Mouse (Mus musculus) forebrain, embryonic 14.5 days (tissue): Measurements from ENCODE around the gene Patj. TPM values are rescaled to one million over a fixed set of nuclear protein-coding genes. Genes with fewer than 3 reads are reported as not detected.
A peak's percentile ranks its signal among the peaks of the same experiment; 100 is the strongest.

Experiments used
- ATAC-seq: fragments of 200-750 bp; cut with Nextera tagmentation; 2 replicates; pipeline ENCODE4 v1.8.0; 2017; ENCODE audit warnings: mild to moderate bottlenecking, moderate library complexity
- DNase-seq: peaks from one replicate; pipeline ENCODE4 v3.0.0-alpha.2; 2015; ENCODE audit warnings: low spot score
- H3K27ac ChIP-seq: fragments of 300-500 bp; sonication (generic); 2 replicates; pipeline ENCODE4 v1.5.1; 2014; ENCODE audit warnings: low read depth, mild to moderate bottlenecking, control low read depth, low read length, moderate library complexity
- H3K27me3 ChIP-seq: fragments of 300-500 bp; sonication (generic); replicated peaks from 2 replicates; pipeline ENCODE4 v1.6.1; 2014; ENCODE audit warnings: low read length, control low read depth, mixed read lengths; ENCODE audit not compliant: control insufficient read depth, insufficient read depth
- H3K36me3 ChIP-seq: fragments of 300-500 bp; sonication (generic); 2 replicates; pipeline ENCODE4 v1.6.1; 2014; ENCODE audit warnings: low read length, control low read depth; ENCODE audit not compliant: control insufficient read depth, insufficient read depth
- H3K4me1 ChIP-seq: fragments of 300-500 bp; sonication (generic); 2 replicates; pipeline ENCODE4 v1.6.1; 2014; ENCODE audit warnings: antibody characterized with exemption, low read length, control low read depth; ENCODE audit not compliant: control insufficient read depth, insufficient read depth
- H3K4me2 ChIP-seq: fragments of 300-500 bp; sonication (generic); 2 replicates; pipeline ENCODE4 v1.6.1; 2014; ENCODE audit warnings: mild to moderate bottlenecking, control low read depth, low read length
- H3K4me3 ChIP-seq: fragments of 300-500 bp; sonication (generic); 2 replicates; pipeline ENCODE4 v1.5.1; 2014; ENCODE audit warnings: low read depth, low read length, control low read depth
- H3K9ac ChIP-seq: fragments of 300-500 bp; sonication (generic); 2 replicates; pipeline ENCODE4 v1.6.1; 2014; ENCODE audit warnings: mild to moderate bottlenecking, low read length, control low read depth, moderate library complexity
- H3K9me3 ChIP-seq: fragments of 300-500 bp; sonication (generic); replicated peaks from 2 replicates; pipeline ENCODE4 v1.6.1; 2016; ENCODE audit warnings: low read length, control low read depth, mixed read lengths; ENCODE audit not compliant: control insufficient read depth
- WGBS: fragments of 180-500 bp; shearing (Covaris S2); extraction: QIAGEN DNeasy Blood & Tissue Kit; methylation state at CpG from one replicate; pipeline ENCODE4 v1.1.7; 2014; 5-methylcytosine and 5-hydroxymethylcytosine counted together
- polyA plus RNA-seq: library from polyadenylated mRNA; unstranded; fragments of >200 nt; fragmentation: Nextera tagmentation; extraction: Ambion mirVana; gene quantifications from 2 replicates; pipeline ENCODE4 v1.2.1, GENCODE M21; 2014

The Patj gene
- polyA plus RNA-seq: 7.1 and 7.5 TPM in 2 replicates

DNA sequence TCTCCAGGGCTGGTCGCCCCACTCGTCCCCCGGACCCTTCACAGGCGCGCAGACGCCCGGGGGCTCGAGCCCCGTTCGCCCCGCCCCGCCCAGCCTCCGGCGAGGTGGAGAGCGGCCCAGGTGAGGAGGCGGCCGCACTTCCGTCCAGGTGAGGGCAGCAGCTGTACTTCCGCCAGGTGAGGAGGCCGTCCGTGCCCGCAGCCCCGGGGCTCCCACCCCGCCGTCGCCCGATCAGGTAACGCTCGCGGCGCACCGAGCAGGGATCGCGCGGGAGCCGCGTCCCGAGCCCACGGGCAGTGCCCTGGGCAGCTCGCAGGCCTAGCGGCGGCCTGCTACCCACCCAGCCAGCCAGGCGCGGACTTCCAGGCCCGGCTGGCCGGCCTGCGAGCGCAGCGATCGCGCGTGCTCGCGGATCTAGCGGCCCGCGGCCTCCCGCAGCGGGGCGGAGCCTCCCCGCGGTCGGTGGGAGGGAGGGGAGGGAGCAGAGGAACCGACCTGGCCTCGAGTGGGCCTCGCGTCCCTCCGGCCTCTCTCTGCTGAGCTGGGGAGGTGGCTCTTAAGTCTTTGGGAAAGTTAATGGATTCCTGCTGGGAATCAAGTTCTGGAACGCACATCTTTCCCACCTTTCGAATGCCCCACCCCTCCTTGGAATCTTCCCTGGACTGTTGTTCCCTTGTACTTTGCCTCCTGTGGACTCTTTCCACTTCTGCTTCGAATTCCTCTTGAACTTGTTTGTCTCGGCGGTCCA is at the start of gene Patj:
Gene Patj (plus strand): TSS at position 96 of the 748 bp plus-strand sequence.
- DNase-seq: peak; percentile 70
- H3K9me3 ChIP-seq: no peaks in the 10 kb centered on the region
- H3K4me3 ChIP-seq: peak within 1 kb of the TSS; percentile 84
- peak within 1 kb of the TSS; percentile 99 for H3K9ac ChIP-seq
- WGBS: 2% methylated on average over 72 of the region's 73 CpGs
- peak within 1 kb of the TSS; percentile 66; the same call in 1 of the 2 replicates for H3K27ac ChIP-seq
- H3K36me3 ChIP-seq: no peaks in the 10 kb centered on the region
- no peaks in the 10 kb centered on the region for H3K27me3 ChIP-seq
- ATAC-seq: peak; percentile 89
- H3K4me1 ChIP-seq: peaks cover 3% of the 10 kb centered on the region; the same call in 1 of the 2 replicates
- peak within 1 kb of the TSS; percentile 86 for H3K4me2 ChIP-seq

DNA sequence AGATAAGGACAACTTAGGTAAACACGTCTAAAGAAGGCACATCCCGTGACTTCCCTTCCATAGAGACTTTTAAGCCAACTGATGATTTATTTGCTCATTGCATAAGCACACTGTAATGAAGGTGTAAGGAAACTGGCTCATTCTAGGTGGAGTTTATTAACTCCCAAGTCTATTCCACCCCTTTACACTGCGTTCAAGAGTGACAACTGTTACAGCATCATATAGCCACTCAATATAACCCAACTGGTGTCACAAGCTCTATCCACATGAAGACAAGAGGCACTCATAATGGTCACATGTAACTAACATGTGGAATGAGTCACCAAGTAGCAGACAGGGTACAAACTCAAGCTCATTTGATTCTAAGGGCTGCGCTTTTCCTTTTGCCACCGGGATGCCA is 47.0 kb upstream of the Patj start:
- Histone ChIP-seq H3K4me3 (no peak overlapping the region), H3K9me3 (no peaks in the 10 kb centered on the region), H3K36me3 (no peaks in the 10 kb centered on the region), H3K27me3 (no peaks in the 10 kb centered on the region), H3K4me1 (no peaks in the 10 kb centered on the region), H3K4me2 (no peak overlapping the region), H3K27ac (no peak overlapping the region), H3K9ac (no peak overlapping the region)
- no peak for ATAC-seq
- WGBS: 93% methylated on average over 5 of the region's 5 CpGs
- no peak for DNase-seq

DNA sequence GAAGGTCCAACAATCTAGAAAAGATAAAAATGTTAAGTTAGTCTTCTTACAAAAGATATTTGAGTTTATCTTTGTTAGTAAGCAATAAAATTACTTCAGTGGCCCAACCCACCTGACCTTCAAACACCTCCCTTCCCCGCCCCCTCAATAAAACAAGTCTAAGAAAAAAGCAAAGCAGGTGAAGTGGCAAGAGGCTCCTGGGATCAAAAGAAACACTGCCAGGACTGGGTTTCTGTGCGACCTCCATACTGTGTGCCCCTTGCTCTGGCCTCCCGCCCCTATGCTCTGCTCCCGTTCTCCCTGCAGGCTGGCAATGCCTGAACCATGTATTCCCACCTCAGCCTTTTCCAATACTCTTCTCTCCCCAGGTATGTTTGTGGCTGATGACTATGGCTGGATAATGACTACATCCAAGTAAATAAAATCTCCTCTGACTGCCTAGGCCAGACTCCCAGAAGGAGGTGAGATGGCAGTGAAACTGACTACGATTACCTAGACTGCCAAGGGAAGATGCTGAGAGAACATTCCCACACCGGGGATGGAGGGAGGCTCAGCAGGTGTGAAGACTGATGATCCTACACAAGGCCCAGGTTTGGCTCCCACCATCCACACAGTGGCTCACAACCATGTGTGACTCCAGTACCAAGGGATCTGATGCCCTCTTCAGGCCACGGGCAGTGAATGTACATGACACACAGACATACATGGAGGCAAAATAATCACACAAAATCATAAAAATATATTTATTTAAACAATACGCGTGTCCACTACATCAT is 37.4 kb upstream of the Patj start:
- Histone ChIP-seq H3K4me3 (no peak overlapping the region), H3K9me3 (no peaks in the 10 kb centered on the region), H3K9ac (no peak overlapping the region), H3K27me3 (no peaks in the 10 kb centered on the region), H3K4me2 (no peak overlapping the region), H3K36me3 (peaks cover 28% of the 10 kb centered on the region), H3K4me1 (no peaks in the 10 kb centered on the region), H3K27ac (no peak overlapping the region)
- ATAC-seq (no peak), DNase-seq (no peak)
- 97% methylated on average over 9 of the region's 9 CpGs for WGBS

DNA sequence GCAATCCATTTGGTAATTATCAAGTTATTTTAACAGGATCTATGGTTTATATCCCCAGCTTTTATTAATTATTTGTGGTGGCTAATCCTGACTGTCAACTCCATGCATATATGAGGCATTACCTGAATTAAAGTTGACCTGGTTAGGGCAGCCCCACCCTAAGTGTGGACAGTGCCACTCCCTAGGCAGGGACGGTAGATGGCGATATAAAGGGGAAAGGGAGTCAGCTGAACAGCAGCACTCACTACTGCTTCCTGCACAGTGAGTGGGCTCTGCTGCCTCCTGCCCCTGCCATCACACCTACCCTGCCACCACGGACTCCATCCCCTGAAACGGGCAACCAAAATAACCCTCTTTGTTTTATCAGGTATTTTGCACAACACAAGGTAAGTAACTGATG is 20.2 kb upstream of the Patj start:
- no peak overlapping the region for H3K27ac ChIP-seq
- no peaks in the 10 kb centered on the region for H3K4me1 ChIP-seq
- peaks cover 13% of the 10 kb centered on the region for H3K36me3 ChIP-seq
- H3K9ac ChIP-seq: no peak overlapping the region
- H3K4me2 ChIP-seq: no peak overlapping the region
- H3K4me3 ChIP-seq: no peak overlapping the region
- ATAC-seq (no peak), DNase-seq (no peak)
- H3K27me3 ChIP-seq: no peaks in the 10 kb centered on the region
- WGBS: 56% methylated on average over 4 of the region's 4 CpGs
- H3K9me3 ChIP-seq: no peaks in the 10 kb centered on the region

DNA sequence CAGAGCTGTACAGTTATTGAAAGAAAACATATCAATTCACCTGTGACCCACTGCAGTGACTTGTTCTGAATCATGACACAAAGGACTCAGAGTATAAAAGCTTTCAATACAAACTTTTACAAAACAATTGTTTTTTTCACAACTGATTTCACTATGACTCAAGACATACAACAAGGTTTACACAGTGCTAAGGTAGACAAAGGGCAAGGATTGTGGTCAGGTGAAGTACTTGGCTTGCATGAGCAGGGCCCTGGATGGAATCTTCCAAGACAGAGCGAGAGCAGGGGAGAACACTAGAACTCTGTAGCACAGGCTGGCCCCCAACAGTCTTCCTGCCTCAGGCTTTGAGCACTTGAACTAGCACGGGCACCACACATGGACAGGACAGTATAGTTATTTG is 18.6 kb upstream of the Patj start:
- Histone ChIP-seq H3K4me2 (no peak overlapping the region), H3K27ac (no peak overlapping the region), H3K4me3 (no peak overlapping the region), H3K9me3 (no peaks in the 10 kb centered on the region), H3K36me3 (0 out of 2 replicates have a peak, but pooled peaks cover 7% of the 10 kb centered on the region), H3K4me1 (peaks cover 3% of the 10 kb centered on the region; the same call in 1 of the 2 replicates), H3K27me3 (no peaks in the 10 kb centered on the region), H3K9ac (no peak overlapping the region)
- no peak for ATAC-seq
- DNase-seq: no peak
- 93% methylated on average over 2 of the region's 2 CpGs for WGBS

DNA sequence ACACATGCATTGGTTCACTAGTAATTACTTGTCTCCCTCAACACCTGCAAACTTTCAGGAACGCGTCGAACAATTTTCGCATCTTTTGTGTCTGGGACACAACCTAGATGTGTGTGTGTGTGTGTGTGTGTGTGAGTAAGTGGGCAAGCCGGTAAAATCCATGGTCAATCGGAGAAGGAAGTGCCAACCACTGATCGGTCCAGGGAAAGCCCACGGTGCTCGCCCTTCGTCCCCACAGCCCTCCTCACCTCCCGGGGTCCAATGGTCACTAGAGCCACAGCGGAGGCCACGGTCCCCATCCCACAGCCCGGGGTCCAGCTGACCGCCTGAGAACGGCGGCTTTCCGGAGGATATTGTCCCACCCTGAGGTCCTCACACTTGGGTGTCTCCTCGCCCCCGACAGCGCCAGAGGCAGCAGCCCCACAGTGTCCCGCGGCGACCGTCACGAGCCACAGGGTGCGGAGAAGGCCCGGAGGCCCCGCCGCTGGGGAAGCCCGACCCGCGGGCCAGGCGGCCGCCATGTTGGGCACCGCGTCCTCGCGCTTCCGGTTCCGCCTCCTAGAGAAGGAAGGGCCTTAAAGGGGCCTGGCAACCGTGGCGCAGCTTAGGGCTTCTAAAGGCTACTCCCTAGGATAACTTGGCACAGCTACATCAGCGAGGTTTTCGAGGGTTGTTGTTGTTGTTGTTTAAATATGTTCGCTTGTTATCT is 12.7 kb upstream of the Patj start, which contains the start of gene Tm2d1:
Gene Tm2d1 (minus strand): TSS at position 591 of the 709 bp plus-strand sequence.
- ATAC-seq: peak; percentile 99
- Histone ChIP-seq H3K27me3 (no peaks in the 10 kb centered on the region), H3K4me2 (peak within 1 kb of the TSS; percentile 56), H3K27ac (peak within 1 kb of the TSS; percentile 63; the same call in 1 of the 2 replicates), H3K4me1 (peaks cover 6% of the 10 kb centered on the region; the same call in 1 of the 2 replicates), H3K36me3 (0 out of 2 replicates have a peak, but pooled peaks cover 4% of the 10 kb centered on the region), H3K4me3 (peak within 1 kb of the TSS; percentile 90), H3K9me3 (no peaks in the 10 kb centered on the region), H3K9ac (peak within 1 kb of the TSS; percentile 97)
- under 1% methylated on average over 43 of the region's 46 CpGs for WGBS
- peak; percentile 93 for DNase-seq

DNA sequence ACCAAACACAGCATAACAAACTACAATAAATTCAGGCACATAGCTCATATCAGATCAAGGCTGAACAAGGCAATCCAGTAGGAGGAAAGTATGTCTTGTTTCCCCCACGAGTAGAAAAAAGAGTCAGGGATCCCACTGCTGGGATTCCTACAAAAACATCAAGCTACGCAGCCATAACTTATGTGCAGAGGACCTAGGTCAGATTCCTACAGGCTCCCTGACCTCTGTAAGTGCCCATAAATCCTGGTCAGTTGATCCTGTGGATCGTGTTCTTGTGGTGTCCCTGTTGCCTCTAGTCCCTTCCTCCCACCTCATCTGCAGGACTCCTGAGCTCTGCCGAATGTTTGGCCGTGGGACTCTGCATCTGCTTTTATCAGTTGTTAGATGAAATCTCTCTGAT is 10.5 kb upstream of the Patj start:
- no peaks in the 10 kb centered on the region for H3K36me3 ChIP-seq
- 79% methylated on average over 5 of the region's 5 CpGs for WGBS
- H3K4me3 ChIP-seq: no peak overlapping the region
- H3K27me3 ChIP-seq: no peaks in the 10 kb centered on the region
- H3K4me2 ChIP-seq: no peak overlapping the region
- H3K9me3 ChIP-seq: no peaks in the 10 kb centered on the region
- no peak overlapping the region for H3K9ac ChIP-seq
- H3K27ac ChIP-seq: no peak overlapping the region
- peaks cover 6% of the 10 kb centered on the region; the same call in 1 of the 2 replicates for H3K4me1 ChIP-seq
- DNase-seq: no peak
- ATAC-seq: no peak

DNA sequence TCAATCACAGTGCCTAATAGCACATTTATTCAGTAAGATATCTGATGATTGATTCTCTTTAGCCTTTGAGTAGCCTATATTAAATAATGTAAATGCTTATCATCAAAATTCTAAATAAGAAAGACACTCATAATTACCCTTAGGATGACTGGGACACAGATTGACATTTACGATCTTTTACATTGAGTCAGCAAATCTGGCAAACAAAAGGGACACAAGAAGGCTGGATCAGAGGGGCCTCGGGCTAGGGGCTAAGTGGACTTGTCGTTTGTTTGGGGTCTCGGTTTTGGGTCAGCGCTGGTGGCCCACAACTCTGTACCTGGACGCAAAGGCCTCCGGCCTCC is 267 bp upstream of the Patj start:
- peak overlapping the region; percentile 84 for H3K4me3 ChIP-seq
- DNase-seq: peak; percentile 56
- H3K27me3 ChIP-seq: no peaks in the 10 kb centered on the region
- peak overlapping the region; percentile 86 for H3K4me2 ChIP-seq
- peaks cover 3% of the 10 kb centered on the region; the same call in 1 of the 2 replicates for H3K4me1 ChIP-seq
- no peaks in the 10 kb centered on the region for H3K36me3 ChIP-seq
- WGBS: 2% methylated on average over 7 of the region's 7 CpGs
- no peaks in the 10 kb centered on the region for H3K9me3 ChIP-seq
- ATAC-seq: no peak
- H3K27ac ChIP-seq: peak overlapping the region; percentile 66; the same call in 1 of the 2 replicates
- peak overlapping the region; percentile 99 for H3K9ac ChIP-seq
